Mouse (Mus musculus): ENCODE results near the gene Rbp2. TPM values are rescaled to one million over a fixed set of nuclear protein-coding genes. Genes with fewer than 3 reads are reported as not detected.
A peak's percentile ranks its signal among the peaks of the same experiment; 100 is the strongest.

Rbp2 gene
- 2.5 and 3.8 TPM in 2 replicates for polyA plus RNA-seq (2015; fragmentation: Nextera tagmentation; extraction: Ambion mirVana)

- no peaks in the 10 kb centered on the region for H3K27me3 ChIP-seq (replicated peaks; ENCODE audit: insufficient read depth, low read length)
- 82% methylated on average over 3 of the region's 3 CpGs for WGBS
- no peak within 1 kb of the TSS for H3K27ac ChIP-seq (ENCODE audit: low read length)
- no peak within 1 kb of the TSS for H3K4me2 ChIP-seq (replicated peaks; ENCODE audit: low read depth, low read length)
- TF ChIP-seq CTCF (IDR thresholded peaks at IDR 0.05) (no peak), EP300 (IDR thresholded peaks at IDR 0.05) (no peak)
- ATAC-seq (no peak), DNase-seq (ENCODE audit: low spot score) (no peak)
- no peak within 1 kb of the TSS for H3K9ac ChIP-seq (replicated peaks; ENCODE audit: low read depth)
- H3K4me3 ChIP-seq (ENCODE audit: low read depth, low read length) = no peak within 1 kb of the TSS
- H3K4me1 ChIP-seq (ENCODE audit: insufficient read depth, low read depth, low read length) = no peaks in the 10 kb centered on the region; the same call in 1 of the 2 replicates
- no peaks in the 10 kb centered on the region for H3K36me3 ChIP-seq (ENCODE audit: insufficient read depth, low read length)
- no peaks in the 10 kb centered on the region for H3K9me3 ChIP-seq (ENCODE audit: low read length)
Measured at GRCm38 (mm10) chr9:98485815-98486214, at the start of gene Rbp2. Gene Rbp2 (plus strand): TSS chr9:98486115.

GRCm38 (mm10) chr9:98437819-98438218 is 48.1 kb upstream of the Rbp2 start:
- H3K9ac ChIP-seq (replicated peaks; ENCODE audit: low read depth) = no peak overlapping the region
- no peaks in the 10 kb centered on the region for H3K36me3 ChIP-seq (ENCODE audit: insufficient read depth, low read length)
- H3K9me3 ChIP-seq (ENCODE audit: low read length) = no peaks in the 10 kb centered on the region
- DNase-seq (ENCODE audit: low spot score) = no peak
- no peak for ATAC-seq
- WGBS = 73% methylated on average over 4 of the region's 4 CpGs
- H3K4me2 ChIP-seq (replicated peaks; ENCODE audit: low read depth, low read length) = no peak overlapping the region
- H3K27me3 ChIP-seq (replicated peaks; ENCODE audit: insufficient read depth, low read length) = no peaks in the 10 kb centered on the region
- H3K4me3 ChIP-seq (ENCODE audit: low read depth, low read length) = no peak overlapping the region
- no peak overlapping the region for H3K27ac ChIP-seq (ENCODE audit: low read length)
- TF ChIP-seq EP300 (IDR thresholded peaks at IDR 0.05) (no peak), CTCF (IDR thresholded peaks at IDR 0.05) (no peak)
- H3K4me1 ChIP-seq (ENCODE audit: insufficient read depth, low read depth, low read length) = no peaks in the 10 kb centered on the region

- Histone ChIP-seq H3K36me3 (ENCODE audit: insufficient read depth, low read length) (no peaks in the 10 kb centered on the region), H3K9ac (replicated peaks; ENCODE audit: low read depth) (no peak overlapping the region), H3K4me1 (ENCODE audit: insufficient read depth, low read depth, low read length) (no peaks in the 10 kb centered on the region), H3K4me3 (ENCODE audit: low read depth, low read length) (no peak overlapping the region), H3K27me3 (replicated peaks; ENCODE audit: insufficient read depth, low read length) (no peaks in the 10 kb centered on the region), H3K9me3 (ENCODE audit: low read length) (no peaks in the 10 kb centered on the region), H3K27ac (ENCODE audit: low read length) (no peak overlapping the region), H3K4me2 (replicated peaks; ENCODE audit: low read depth, low read length) (no peak overlapping the region)
- ATAC-seq (no peak), DNase-seq (ENCODE audit: low spot score) (no peak)
- WGBS = 67% methylated on average over 3 of the region's 3 CpGs
- TF ChIP-seq EP300 (IDR thresholded peaks at IDR 0.05) (no peak), CTCF (IDR thresholded peaks at IDR 0.05) (no peak)
Measured at GRCm38 (mm10) chr9:98439091-98439490, 46.8 kb upstream of the Rbp2 start.

GRCm38 (mm10) chr9:98442638-98443037 is 43.3 kb upstream of the Rbp2 start:
- H3K4me2 ChIP-seq (replicated peaks; ENCODE audit: low read depth, low read length) = no peak overlapping the region
- no peak overlapping the region for H3K27ac ChIP-seq (ENCODE audit: low read length)
- H3K9me3 ChIP-seq (ENCODE audit: low read length) = no peaks in the 10 kb centered on the region
- H3K36me3 ChIP-seq (ENCODE audit: insufficient read depth, low read length) = no peaks in the 10 kb centered on the region
- no peak overlapping the region for H3K4me3 ChIP-seq (ENCODE audit: low read depth, low read length)
- 0 out of 2 replicates have a peak, but pooled peaks cover 3% of the 10 kb centered on the region for H3K4me1 ChIP-seq (ENCODE audit: insufficient read depth, low read depth, low read length)
- H3K9ac ChIP-seq (replicated peaks; ENCODE audit: low read depth) = no peak overlapping the region
- H3K27me3 ChIP-seq (replicated peaks; ENCODE audit: insufficient read depth, low read length) = no peaks in the 10 kb centered on the region
- DNase-seq (ENCODE audit: low spot score) = peak; percentile 54
- WGBS = 43% methylated on average over 5 of the region's 5 CpGs
- no peak for TF ChIP-seq EP300 (IDR thresholded peaks at IDR 0.05)
- peak; percentile 88 for TF ChIP-seq CTCF (IDR thresholded peaks at IDR 0.05)
- no peak for ATAC-seq

- 0 out of 2 replicates have a peak, but pooled peaks cover 3% of the 10 kb centered on the region for H3K4me1 ChIP-seq (ENCODE audit: insufficient read depth, low read depth, low read length)
- H3K36me3 ChIP-seq (ENCODE audit: insufficient read depth, low read length) = no peaks in the 10 kb centered on the region
- H3K9ac ChIP-seq (replicated peaks; ENCODE audit: low read depth) = no peak overlapping the region
- DNase-seq (ENCODE audit: low spot score) = peak; percentile 30
- no peak overlapping the region for H3K4me2 ChIP-seq (replicated peaks; ENCODE audit: low read depth, low read length)
- H3K27ac ChIP-seq (ENCODE audit: low read length) = no peak overlapping the region
- H3K4me3 ChIP-seq (ENCODE audit: low read depth, low read length) = no peak overlapping the region
- peak; percentile 81 for ATAC-seq
- 79% methylated on average over 9 of the region's 9 CpGs for WGBS
- H3K27me3 ChIP-seq (replicated peaks; ENCODE audit: insufficient read depth, low read length) = no peaks in the 10 kb centered on the region
- no peak for TF ChIP-seq CTCF (IDR thresholded peaks at IDR 0.05)
- peak; percentile 77 for TF ChIP-seq EP300 (IDR thresholded peaks at IDR 0.05)
- no peaks in the 10 kb centered on the region for H3K9me3 ChIP-seq (ENCODE audit: low read length)
Measured at GRCm38 (mm10) chr9:98445359-98446149, 40.4 kb upstream of the Rbp2 start.

- WGBS = 54% methylated on average over 1 of the region's 1 CpGs
Measured at GRCm38 (mm10) chr9:98450976-98451375, 34.9 kb upstream of the Rbp2 start.

More at GRCm38 (mm10) chr9:98450976-98451375, 34.9 kb upstream of the Rbp2 start:
- Histone ChIP-seq H3K4me1 (ENCODE audit: insufficient read depth, low read depth, low read length) (no peaks in the 10 kb centered on the region), H3K9ac (replicated peaks; ENCODE audit: low read depth) (no peak overlapping the region), H3K27ac (ENCODE audit: low read length) (no peak overlapping the region), H3K4me3 (ENCODE audit: low read depth, low read length) (no peak overlapping the region), H3K9me3 (ENCODE audit: low read length) (no peaks in the 10 kb centered on the region), H3K4me2 (replicated peaks; ENCODE audit: low read depth, low read length) (no peak overlapping the region), H3K36me3 (ENCODE audit: insufficient read depth, low read length) (no peaks in the 10 kb centered on the region), H3K27me3 (replicated peaks; ENCODE audit: insufficient read depth, low read length) (no peaks in the 10 kb centered on the region)
- TF ChIP-seq CTCF (IDR thresholded peaks at IDR 0.05) = no peak
- no peak for TF ChIP-seq EP300 (IDR thresholded peaks at IDR 0.05)
- DNase-seq (ENCODE audit: low spot score) = no peak
- no peak for ATAC-seq
